Mouse (Mus musculus) mature B cell (primary cell): ENCODE measurements around the gene Gm30737.
"Not testable (repeated sequence)": the region's sequence is repeated elsewhere in the genome, so short reads cannot be mapped to it uniquely, and the experiment has no call there.

Experiments used
- in situ Hi-C: fragments of 300-500 bp; cut with MboI; formaldehyde crosslinking; loops from 2 replicates; pipeline ENCODE4 v1.14.3; 2019

Gene Gm30737

DNA sequence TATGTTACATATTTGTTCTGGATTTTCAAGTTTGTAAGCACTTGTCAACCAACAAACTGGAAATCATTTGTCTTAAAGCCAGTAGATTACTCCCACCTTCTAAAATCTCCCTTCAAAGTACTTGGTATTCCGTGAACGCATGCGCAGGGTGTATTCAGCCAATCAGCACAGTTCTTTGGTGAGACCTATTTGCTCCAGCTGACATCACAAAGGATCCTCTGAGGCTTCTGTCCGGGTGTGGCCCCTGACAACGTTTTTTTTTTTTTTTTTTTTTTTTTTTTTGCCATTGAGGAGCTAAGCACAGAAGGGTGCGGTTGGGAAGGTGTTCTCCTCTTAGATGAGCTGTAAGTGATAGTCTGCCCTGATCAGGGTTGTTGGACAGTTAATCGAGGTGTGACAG lies at the start of gene Gm30737:
TSS of gene Gm30737 (plus strand) at position 301 of the 400 bp plus-strand sequence.
- in situ Hi-C loops = not testable (repeated sequence)
